14 mouse cellular contexts compared by ENCODE assay signal in the genomic region with DNA sequence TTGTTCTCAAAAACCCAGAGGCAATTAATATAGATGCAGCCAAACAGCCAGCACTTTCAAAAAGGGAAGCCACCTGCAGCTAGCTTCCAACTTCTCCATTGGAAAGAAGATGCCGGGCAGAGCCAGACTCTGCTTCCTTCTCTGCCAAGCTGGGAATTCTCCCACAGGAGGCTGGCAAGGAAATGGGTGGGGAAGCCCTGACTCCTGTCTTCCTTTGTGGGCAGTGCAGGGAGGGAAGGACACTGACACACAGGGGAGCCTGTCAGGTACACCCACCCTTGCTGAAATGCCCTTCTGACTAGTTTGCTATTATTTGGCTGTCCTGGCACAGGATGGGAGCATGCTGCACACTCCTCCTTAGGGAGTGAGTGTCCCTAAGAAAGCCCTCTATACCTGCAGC.
DNase-seq lines count a peak whose midpoint lies in the region; ATAC-seq and TF ChIP-seq lines count a peak whose summit lies in the region.
"Had no signal": no experiment of that assay in that cellular context is flagged by ENCODE, and none has a peak within 500 bp of the region (broad histone marks: within the 10 kb centered on the region; RNA-seq: fewer than 3 reads in every experiment).

No protein-coding gene starts in this region.

- no peaks in the 10 kb centered on the region for H3K36me3 ChIP-seq in kidney, postnatal 0 days (ENCODE audit: insufficient read depth, low read length)
- H3K36me3 ChIP-seq in kidney, embryonic 14.5 days (ENCODE audit: control insufficient read depth, insufficient read depth, low read length), result no peaks in the 10 kb centered on the region
- H3K36me3 ChIP-seq: embryonic facial prominence, embryonic 10.5 days; limb, embryonic 15.5 days had no signal

- H3K4me3 ChIP-seq in kidney, postnatal 0 days (replicated peaks; ENCODE audit: low read depth, low read length), result no peak overlapping the region
- no peak overlapping the region for H3K4me3 ChIP-seq in kidney, embryonic 14.5 days (ENCODE audit: low read length)
- H3K4me3 ChIP-seq: embryonic facial prominence, embryonic 10.5 days; limb, embryonic 15.5 days; myocyte had no signal

- WGBS in kidney, postnatal 0 days, result 26% methylated on average over 1 of the region's 1 CpGs
- 21% methylated on average over 1 of the region's 1 CpGs for WGBS in kidney, embryonic 14.5 days

- peak; percentile 50; the same call in 1 of the 2 replicates for TF ChIP-seq CTCF in kidney, postnatal 0 days (IDR thresholded peaks at IDR 0.05; ENCODE audit: low read depth)

- no peaks in the 10 kb centered on the region for H3K4me1 ChIP-seq in kidney, postnatal 0 days (replicated peaks; ENCODE audit: insufficient read depth, low read length)
- H3K4me1 ChIP-seq in kidney, embryonic 14.5 days (ENCODE audit: control insufficient read depth, insufficient read depth, low read length), result peaks cover 5% of the 10 kb centered on the region; the same call in 1 of the 2 replicates

- DNase-seq in heart, adult 11 months, result peak; percentile 90
- no peak for DNase-seq in heart, adult 8-10 months (ENCODE audit: low spot score)
- no peak for DNase-seq in kidney, postnatal 0 days (ENCODE audit: low spot score)
- DNase-seq in right cerebral cortex, adult 18-20 months, result peak; percentile 17
- DNase-seq in right cerebral cortex, postnatal 4 days, result no peak
- no peak for DNase-seq in Muller cell, postnatal 12 days (ENCODE audit: inconsistent ontology term)
- DNase-seq: thymus, adult 18-20 months had no signal

- ATAC-seq in kidney, postnatal 0 days (replicated peaks; ENCODE audit: low FRiP score, low read depth), result no peak
- ATAC-seq in kidney, embryonic 14.5 days (ENCODE audit: low FRiP score, low TSS enrichment), result no peak
- ATAC-seq: activated CD4-positive, CD25-positive, alpha-beta regulatory T cell, adult 4 months; CD4-positive, CD25-positive, alpha-beta regulatory T cell, adult 4 months had no signal

- no peak overlapping the region for H3K9ac ChIP-seq in kidney, postnatal 0 days (ENCODE audit: low read depth, low read length)
- no peak overlapping the region for H3K9ac ChIP-seq in kidney, embryonic 14.5 days (ENCODE audit: low read depth, low read length)
- H3K9ac ChIP-seq: limb, embryonic 15.5 days had no signal

- no peak overlapping the region for H3K27ac ChIP-seq in kidney, postnatal 0 days
- no peak overlapping the region for H3K27ac ChIP-seq in kidney, embryonic 14.5 days (ENCODE audit: low read depth, low read length)
- H3K27ac ChIP-seq: embryonic facial prominence, embryonic 10.5 days; limb, embryonic 15.5 days had no signal

- H3K4me2 ChIP-seq in kidney, postnatal 0 days (ENCODE audit: low read length), result no peak overlapping the region
- H3K4me2 ChIP-seq in kidney, embryonic 14.5 days (replicated peaks; ENCODE audit: low read depth, low read length), result no peak overlapping the region
- H3K4me2 ChIP-seq: limb, embryonic 15.5 days; midbrain, embryonic 11.5 days had no signal

- no peaks in the 10 kb centered on the region for H3K27me3 ChIP-seq in kidney, postnatal 0 days (ENCODE audit: insufficient read depth, low read length)
- H3K27me3 ChIP-seq in kidney, embryonic 14.5 days (ENCODE audit: control insufficient read depth, insufficient read depth, low read length), result no peaks in the 10 kb centered on the region
- H3K27me3 ChIP-seq: limb, embryonic 15.5 days had no signal

- no peaks in the 10 kb centered on the region for H3K9me3 ChIP-seq in kidney, postnatal 0 days (replicated peaks; ENCODE audit: low read length)
- H3K9me3 ChIP-seq in kidney, embryonic 14.5 days (ENCODE audit: control insufficient read depth, low read length), result no peaks in the 10 kb centered on the region
- H3K9me3 ChIP-seq: embryonic facial prominence, embryonic 10.5 days; limb, embryonic 15.5 days had no signal

Comparison
In these comparisons a context has a peak if more than half of its experiments do, and no peak if none do; other contexts are left out.
1. DNase-seq: peak in heart, adult 11 months (single experiment) and right cerebral cortex, adult 18-20 months (single experiment); none in heart, adult 8-10 months (single experiment), kidney, postnatal 0 days (single experiment), right cerebral cortex, postnatal 4 days (single experiment) and Muller cell, postnatal 12 days (single experiment).